ENCODE assay signal across 27 mouse cellular contexts in genomic region chr1:107592644-107593043, GRCm38 (mm10). TPM values are rescaled to one million over a fixed set of nuclear protein-coding genes. Genes with fewer than 3 reads are reported as not detected.
DNase-seq lines count a peak whose midpoint lies in the region; ATAC-seq and TF ChIP-seq lines count a peak whose summit lies in the region.
"Had no signal": no experiment of that assay in that cellular context is flagged by ENCODE, and none has a peak within 500 bp of the region (broad histone marks: within the 10 kb centered on the region; RNA-seq: fewer than 3 reads in every experiment).

No protein-coding gene starts in this region.

- no peaks in the 10 kb centered on the region for H3K27me3 ChIP-seq in cerebellum, adult 2 months (ENCODE audit: control insufficient read depth, insufficient read depth, low read length)
- no peaks in the 10 kb centered on the region for H3K27me3 ChIP-seq in heart, embryonic 15.5 days
- no peaks in the 10 kb centered on the region for H3K27me3 ChIP-seq in stomach, postnatal 0 days (ENCODE audit: control insufficient read depth, insufficient read depth, low read length)
- H3K27me3 ChIP-seq: embryonic facial prominence, embryonic 12.5 days; heart, embryonic 13.5 days; limb, embryonic 13.5 days; liver, embryonic 12.5 days; neural tube, embryonic 12.5 days; Patski; stomach, embryonic 15.5 days had no signal

- TF ChIP-seq POLR2A in cerebellum, adult 2 months (IDR thresholded peaks at IDR 0.05; ENCODE audit: borderline replicate concordance, insufficient read depth, low read length) = no peak
- no peak for TF ChIP-seq POLR2A in lung, adult 2 months (IDR thresholded peaks at IDR 0.05; ENCODE audit: borderline replicate concordance, extremely low read depth, low read depth, low read length)

- ATAC-seq in cerebellum, adult (ENCODE audit: insufficient number of reproducible peaks, low FRiP score, low TSS enrichment) = no peak
- peak; percentile 59; the same call in 1 of the 2 replicates for ATAC-seq in heart, embryonic 15.5 days (replicated peaks; ENCODE audit: insufficient number of reproducible peaks, insufficient read depth, low FRiP score, low read depth)
- no peak for ATAC-seq in stomach, postnatal 0 days (ENCODE audit: low FRiP score, low TSS enrichment)
- ATAC-seq: intestine, postnatal 0 days; liver, embryonic 12.5 days; Patski had no signal

- no peaks in the 10 kb centered on the region for H3K36me3 ChIP-seq in heart, embryonic 15.5 days
- H3K36me3 ChIP-seq in stomach, postnatal 0 days (ENCODE audit: control insufficient read depth, insufficient read depth, low read length) = no peaks in the 10 kb centered on the region
- H3K36me3 ChIP-seq: embryonic facial prominence, embryonic 12.5 days; G1E; heart, embryonic 13.5 days; limb, embryonic 13.5 days; liver, embryonic 12.5 days; neural tube, embryonic 12.5 days; stomach, embryonic 15.5 days had no signal

- H3K4me1 ChIP-seq in cerebellum, adult 2 months (ENCODE audit: control insufficient read depth, insufficient read depth, low read length) = peaks cover 32% of the 10 kb centered on the region
- H3K4me1 ChIP-seq in heart, embryonic 15.5 days (replicated peaks) = peaks cover 17% of the 10 kb centered on the region
- no peaks in the 10 kb centered on the region; the same call in none of the 2 replicates for H3K4me1 ChIP-seq in lung, adult 2 months (ENCODE audit: control insufficient read depth, insufficient read depth, low read length)
- peaks cover 2% of the 10 kb centered on the region; the same call in 1 of the 2 replicates for H3K4me1 ChIP-seq in stomach, postnatal 0 days (replicated peaks; ENCODE audit: control insufficient read depth, insufficient read depth)
- H3K4me1 ChIP-seq: limb, embryonic 13.5 days; liver, embryonic 12.5 days; neural tube, embryonic 12.5 days; stomach, embryonic 15.5 days had no signal

- H3K4me2 ChIP-seq in heart, embryonic 15.5 days = no peak overlapping the region
- no peak overlapping the region; the same call in 1 of the 2 replicates for H3K4me2 ChIP-seq in stomach, postnatal 0 days (replicated peaks; ENCODE audit: low read depth)
- H3K4me2 ChIP-seq: embryonic facial prominence, embryonic 12.5 days; heart, embryonic 13.5 days; limb, embryonic 13.5 days; liver, embryonic 12.5 days; neural tube, embryonic 12.5 days; stomach, embryonic 15.5 days had no signal

- H3K27ac ChIP-seq in cerebellum, adult 2 months (ENCODE audit: insufficient read depth, low read length) = no peak overlapping the region; the same call in 1 of the 2 replicates
- H3K27ac ChIP-seq in heart, embryonic 15.5 days = no peak overlapping the region
- peak overlapping the region; percentile 24; the same call in 1 of the 2 replicates for H3K27ac ChIP-seq in stomach, postnatal 0 days (replicated peaks)
- H3K27ac ChIP-seq: embryonic facial prominence, embryonic 12.5 days; heart, embryonic 13.5 days; layer of hippocampus, adult 2 months; limb, embryonic 13.5 days; liver, embryonic 12.5 days; neural tube, embryonic 12.5 days; stomach, embryonic 15.5 days had no signal

- WGBS in cerebellum, adult 2 months = 13% methylated on average over 3 of the region's 3 CpGs
- 26% methylated on average over 3 of the region's 3 CpGs for WGBS in heart, embryonic 15.5 days
- 33% methylated on average over 3 of the region's 3 CpGs for WGBS in lung, adult 2 months
- WGBS in stomach, postnatal 0 days = 53% methylated on average over 3 of the region's 3 CpGs

- no peak overlapping the region for H3K4me3 ChIP-seq in cerebellum, adult 2 months (replicated peaks; ENCODE audit: insufficient read depth, low read depth, low read length)
- H3K4me3 ChIP-seq in heart, embryonic 15.5 days = no peak overlapping the region
- H3K4me3 ChIP-seq in lung, adult 2 months (replicated peaks; ENCODE audit: extremely low read depth, low read depth, low read length) = no peak overlapping the region
- H3K4me3 ChIP-seq in stomach, postnatal 0 days (ENCODE audit: low read depth, low read length) = no peak overlapping the region
- H3K4me3 ChIP-seq: embryonic facial prominence, embryonic 12.5 days; heart, embryonic 13.5 days; layer of hippocampus, adult 2 months; limb, embryonic 13.5 days; liver, embryonic 12.5 days; neural tube, embryonic 12.5 days; stomach, embryonic 15.5 days had no signal

- TF ChIP-seq EP300 in stomach, postnatal 0 days (optimal IDR thresholded peaks at IDR 0.05) = no peak

- DNase-seq in cerebellum, adult 2 months = peak; percentile 24 to 43
- no peak for DNase-seq in heart, adult 18-20 months
- peak; percentile 4 for DNase-seq in lung, postnatal 36 days
- DNase-seq in lung, adult 2 months = no peak
- DNase-seq in stomach, postnatal 0 days (ENCODE audit: low spot score) = no peak
- no peak for DNase-seq in ovary, postnatal 36 days (ENCODE audit: low spot score)
- DNase-seq: kidney, postnatal 25 days; layer of hippocampus, postnatal 36 days; lung, adult 18-20 months; lung, postnatal 4 days; midbrain, embryonic 14.5 days; right cerebral cortex, adult 18-20 months; right cerebral cortex, postnatal 4 days; thymus, adult 2 months had no signal

- no peak overlapping the region for H3K9ac ChIP-seq in heart, embryonic 15.5 days
- H3K9ac ChIP-seq in stomach, postnatal 0 days (ENCODE audit: low read length) = no peak overlapping the region
- H3K9ac ChIP-seq: embryonic facial prominence, embryonic 12.5 days; heart, embryonic 13.5 days; limb, embryonic 13.5 days; liver, embryonic 12.5 days; neural tube, embryonic 12.5 days; stomach, embryonic 15.5 days had no signal

- H3K9me3 ChIP-seq in heart, embryonic 15.5 days (replicated peaks) = no peaks in the 10 kb centered on the region
- H3K9me3 ChIP-seq in stomach, postnatal 0 days (ENCODE audit: control insufficient read depth, low read length) = no peaks in the 10 kb centered on the region
- H3K9me3 ChIP-seq: embryonic facial prominence, embryonic 12.5 days; heart, embryonic 13.5 days; limb, embryonic 13.5 days; liver, embryonic 12.5 days; neural tube, embryonic 12.5 days; stomach, embryonic 15.5 days had no signal

- no peak for TF ChIP-seq CTCF in cerebellum, adult 2 months (IDR thresholded peaks at IDR 0.05; ENCODE audit: borderline replicate concordance, insufficient read depth, low read depth, low read length)
- no peak for TF ChIP-seq CTCF in lung, adult 2 months (IDR thresholded peaks at IDR 0.05; ENCODE audit: insufficient read depth, low read length)
- no peak for TF ChIP-seq CTCF in stomach, postnatal 0 days (IDR thresholded peaks at IDR 0.05; ENCODE audit: low read depth)

RNA-seq across cellular contexts. Expression of gene Serpinb8, which starts 2.8 kb away (rescaled TPM):
- 2.2 and 2.5 TPM in 2 replicates for polyA plus RNA-seq in cerebellum, adult 2 months (2012; rRNA removed)
- 3.1 and 3.5 TPM in 2 replicates for polyA plus RNA-seq in heart, embryonic 15.5 days (2015; fragmentation: Nextera tagmentation; extraction: Ambion mirVana)
- 1 to 10 TPM; 1.7 to 2.0 TPM for total RNA-seq in heart, adult 18-20 months (2021)
- polyA plus RNA-seq in lung, adult 2 months (2012; rRNA removed) = 2.1 and 5.2 TPM in 2 replicates
- polyA plus RNA-seq in stomach, postnatal 0 days (2015; fragmentation: Nextera tagmentation; extraction: Ambion mirVana) = 34.6 and 37.4 TPM in 2 replicates
- total RNA-seq: megakaryocyte-erythroid progenitor cell, adult 5-6 weeks had no signal

Comparison
In these comparisons a context has a peak if more than half of its experiments do, and no peak if none do; other contexts are left out.
1. DNase-seq: peak in cerebellum, adult 2 months (2 of 2) and lung, postnatal 36 days (single experiment); none in heart, adult 18-20 months (0 of 2), lung, adult 2 months (single experiment), stomach, postnatal 0 days (single experiment) and ovary, postnatal 36 days (single experiment).